Mouse (Mus musculus): ENCODE measurements at regions not wholly inside any gene's neighbourhood (a gene's known extent, or its start where the extent isn't known, plus 50 kb on each side); places are given as distances from the start of the nearest gene placed in this dataset.

- Histone ChIP-seq H3K9me3 (replicated peaks; ENCODE audit: insufficient read depth, low read length) (no peaks in the 10 kb centered on the region), H3K4me3 (ENCODE audit: control insufficient read depth in 1 of 2, insufficient read depth in 1 of 2, low read depth in 2 of 2, low read length in 2 of 2) (no peak overlapping the region), H3K27me3 (ENCODE audit: control insufficient read depth in 1 of 2, insufficient read depth in 2 of 2, low read length in 2 of 2) (no peaks in the 10 kb centered on the region), H3K27ac (ENCODE audit: control insufficient read depth, low read depth, low read length) (no peak overlapping the region), H3K79me2 (ENCODE audit: control insufficient read depth, insufficient read depth, low read length, poor library complexity) (no peaks in the 10 kb centered on the region), H3K36me3 (ENCODE audit: control insufficient read depth in 1 of 2, insufficient read depth in 2 of 2, low read length in 2 of 2) (no peaks in the 10 kb centered on the region), H3K9ac (ENCODE audit: control insufficient read depth, low read depth, low read length, poor library complexity, severe bottlenecking) (no peak overlapping the region), H3K4me1 (ENCODE audit: control insufficient read depth in 1 of 2, insufficient read depth in 2 of 2, low read length in 2 of 2) (no peaks in the 10 kb centered on the region)
- no peak for DNase-seq (ENCODE audit: low read depth, low spot score)
- TF ChIP-seq MAZ (IDR thresholded peaks at IDR 0.05; ENCODE audit: low read depth, low read length) (no peak), RAD21 (IDR thresholded peaks at IDR 0.05; ENCODE audit: low read depth, low read length) (no peak), MEF2A (IDR thresholded peaks at IDR 0.05; ENCODE audit: extremely low read depth, insufficient replicate concordance, low read depth, low read length, poor library complexity, severe bottlenecking) (no peak), E2F4 (IDR thresholded peaks at IDR 0.05; ENCODE audit: borderline replicate concordance, low read depth, low read length) (no peak), MAX (IDR thresholded peaks at IDR 0.05; ENCODE audit: low read length) (no peak), TAL1 (IDR thresholded peaks at IDR 0.05; ENCODE audit: low read length) (no peak), POLR2A (IDR thresholded peaks at IDR 0.05; ENCODE audit: control insufficient read depth in 1 of 2, insufficient read depth in 1 of 2, low read depth in 1 of 2, low read length in 2 of 2, poor library complexity in 1 of 2) (no peak), USF2 (IDR thresholded peaks at IDR 0.05; ENCODE audit: borderline replicate concordance in 1 of 2, insufficient read depth in 1 of 2, low read depth in 1 of 2, low read length in 2 of 2) (no peak), TBP (IDR thresholded peaks at IDR 0.05; ENCODE audit: low read depth, low read length) (no peak), NELFE (IDR thresholded peaks at IDR 0.05; ENCODE audit: low read depth, low read length) (no peak), KAT2A (conservative IDR thresholded peaks at IDR 0.05; ENCODE audit: low read depth, low read length) (no peak), BHLHE40 (IDR thresholded peaks at IDR 0.05; ENCODE audit: borderline replicate concordance, low read depth, low read length) (no peak)
Observed at GRCm38 (mm10) chr8:11977121-11977520, 136.8 kb downstream of the Tex29 start.

DNA sequence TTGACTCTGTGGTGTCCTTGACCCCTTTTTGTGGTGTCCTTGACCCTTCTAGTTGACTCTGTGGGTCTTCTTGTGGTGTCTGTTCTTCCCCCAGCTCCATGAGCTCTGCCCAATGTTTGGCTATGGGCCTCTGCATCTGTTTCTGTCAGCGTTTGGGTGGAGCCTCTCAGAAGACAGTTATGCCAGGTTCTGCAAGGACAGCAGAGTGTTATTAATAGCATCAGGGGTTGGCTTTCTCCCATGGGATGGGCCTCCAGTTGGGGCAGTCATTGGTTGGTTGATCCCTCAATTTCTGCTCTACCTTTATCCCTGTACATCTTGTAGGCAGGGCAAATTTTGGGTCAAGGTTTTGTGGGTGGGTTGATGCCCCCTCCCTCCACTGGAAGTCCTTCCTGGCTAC lies 138.8 kb downstream of the Tex29 start:
- no peak overlapping the region for H3K4me3 ChIP-seq (ENCODE audit: control insufficient read depth in 1 of 2, insufficient read depth in 1 of 2, low read depth in 2 of 2, low read length in 2 of 2)
- H3K27me3 ChIP-seq (ENCODE audit: control insufficient read depth in 1 of 2, insufficient read depth in 2 of 2, low read length in 2 of 2): no peaks in the 10 kb centered on the region
- no peaks in the 10 kb centered on the region for H3K36me3 ChIP-seq (ENCODE audit: control insufficient read depth in 1 of 2, insufficient read depth in 2 of 2, low read length in 2 of 2)
- no peak overlapping the region for H3K9ac ChIP-seq (ENCODE audit: control insufficient read depth, low read depth, low read length, poor library complexity, severe bottlenecking)
- H3K27ac ChIP-seq (ENCODE audit: control insufficient read depth, low read depth, low read length): no peak overlapping the region
- H3K4me1 ChIP-seq (ENCODE audit: control insufficient read depth in 1 of 2, insufficient read depth in 2 of 2, low read length in 2 of 2): no peaks in the 10 kb centered on the region
- H3K79me2 ChIP-seq (ENCODE audit: control insufficient read depth, insufficient read depth, low read length, poor library complexity): no peaks in the 10 kb centered on the region
- no peaks in the 10 kb centered on the region for H3K9me3 ChIP-seq (replicated peaks; ENCODE audit: insufficient read depth, low read length)
- TF ChIP-seq TCF12 (IDR thresholded peaks at IDR 0.05; ENCODE audit: low read depth, low read length): no peak
- TF ChIP-seq TAL1 (IDR thresholded peaks at IDR 0.05; ENCODE audit: low read length): no peak
- TF ChIP-seq RAD21 (IDR thresholded peaks at IDR 0.05; ENCODE audit: low read depth, low read length): no peak
- no peak for TF ChIP-seq KAT2A (conservative IDR thresholded peaks at IDR 0.05; ENCODE audit: low read depth, low read length)
- no peak for TF ChIP-seq SMC3 (IDR thresholded peaks at IDR 0.05; ENCODE audit: low read depth, low read length)
- TF ChIP-seq CTCF (IDR thresholded peaks at IDR 0.05 in 2 of 3, conservative IDR thresholded peaks at IDR 0.05 in 1 of 3; ENCODE audit: control insufficient read depth in 1 of 3, insufficient read depth in 1 of 3, low read depth in 2 of 3, low read length in 3 of 3, poor library complexity in 1 of 3, severe bottlenecking in 1 of 3): no peak
- TF ChIP-seq POLR2A (IDR thresholded peaks at IDR 0.05; ENCODE audit: control insufficient read depth in 1 of 2, insufficient read depth in 1 of 2, low read depth in 1 of 2, low read length in 2 of 2, poor library complexity in 1 of 2): no peak
- no peak for TF ChIP-seq SIN3A (IDR thresholded peaks at IDR 0.05; ENCODE audit: low read length)
- TF ChIP-seq POLR2AphosphoS2 (IDR thresholded peaks at IDR 0.05; ENCODE audit: low read length): no peak
- no peak for TF ChIP-seq MAX (IDR thresholded peaks at IDR 0.05; ENCODE audit: low read length)
- no peak for TF ChIP-seq RCOR1 (IDR thresholded peaks at IDR 0.05; ENCODE audit: low read depth, low read length)
- TF ChIP-seq MAFK (IDR thresholded peaks at IDR 0.05; ENCODE audit: borderline replicate concordance, low read depth, low read length): no peak
- no peak for TF ChIP-seq BHLHE40 (IDR thresholded peaks at IDR 0.05; ENCODE audit: borderline replicate concordance, low read depth, low read length)
- no peak for TF ChIP-seq CHD1 (IDR thresholded peaks at IDR 0.05; ENCODE audit: low read depth, low read length)
- DNase-seq (ENCODE audit: low read depth, low spot score): no peak

Data from MEL (cell line).